Mouse (Mus musculus) central nervous system, embryonic 18 days (tissue): ENCODE results near the gene A030005L19Rik. TPM values are rescaled to one million over a fixed set of nuclear protein-coding genes. Genes with fewer than 3 reads are reported as not detected.

ENCODE experiments used
- polyA plus RNA-seq: library from polyadenylated mRNA; depleted of rRNA; stranded (reverse); fragments of >200 nt; gene quantifications from 2 replicates; pipeline ENCODE4 v1.2.3, GENCODE M21; 2012; rRNA removed

A030005L19Rik gene
- 1.8 and 2.0 TPM in 2 replicates for polyA plus RNA-seq

DNA sequence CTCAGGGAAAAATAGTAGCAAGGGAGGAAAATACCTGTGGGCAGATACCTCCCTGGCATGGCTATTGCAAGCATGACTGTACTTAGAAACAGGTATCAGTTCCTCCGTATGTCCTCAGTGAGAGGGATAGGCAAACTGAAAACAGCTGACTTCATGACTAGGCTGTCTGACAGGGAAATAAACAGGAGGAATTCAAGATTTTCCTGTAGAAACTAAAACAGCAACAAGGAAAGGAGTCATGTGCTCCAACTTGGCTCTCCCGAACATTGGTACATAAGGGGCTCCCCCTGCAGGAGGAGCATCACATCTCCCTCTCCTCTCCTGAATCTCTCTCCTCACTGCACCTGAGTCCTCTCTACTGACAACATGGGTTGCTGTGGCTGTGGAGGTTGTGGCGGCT lies at the start of gene A030005L19Rik:
A030005L19Rik (plus strand) TSS at position 301 of the 400 bp plus-strand sequence.

DNA sequence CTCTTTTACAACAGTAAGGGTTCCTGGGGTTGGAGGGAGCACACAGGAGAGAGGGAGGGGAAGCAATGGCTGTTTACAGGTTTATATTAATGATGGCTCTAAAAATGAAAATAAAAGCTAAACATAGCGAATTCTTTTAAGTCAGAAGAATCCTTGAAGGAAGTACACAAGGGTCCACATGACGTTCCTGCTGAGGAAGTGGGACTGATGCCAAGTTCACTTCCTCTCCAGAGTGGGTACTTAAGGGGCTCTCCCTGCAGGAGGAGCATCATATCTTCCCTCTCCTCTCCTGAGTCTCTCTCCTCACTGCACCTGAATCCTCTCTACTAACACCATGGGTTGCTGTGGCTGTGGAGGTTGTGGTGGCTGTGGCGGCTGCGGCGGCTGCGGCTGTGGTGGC lies 11.5 kb downstream of the A030005L19Rik start, which contains the start of gene A030014E15Rik:
A030014E15Rik (plus strand) TSS at position 268 of the 400 bp plus-strand sequence.

DNA sequence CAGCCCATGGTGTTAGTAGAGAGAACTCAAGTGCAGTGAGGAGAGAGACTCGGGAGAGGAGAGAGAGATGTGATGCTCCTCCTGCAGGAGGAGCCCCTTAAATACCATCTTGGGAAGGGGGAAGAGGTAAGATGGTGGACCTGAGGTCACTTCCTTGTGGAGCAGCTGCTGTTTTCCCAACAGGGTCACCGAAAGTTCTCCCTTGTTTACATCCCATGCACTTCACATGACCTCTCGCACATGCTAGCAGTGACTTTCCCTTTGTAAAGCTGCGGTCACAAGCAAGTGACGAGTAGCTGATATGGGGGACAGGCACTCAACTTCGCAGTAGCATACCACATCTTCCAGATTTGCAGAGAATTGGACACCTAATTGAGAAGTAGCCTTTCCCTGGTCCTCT lies 18.2 kb downstream of the A030005L19Rik start, which contains the start of gene Gm6217:
Gm6217 (minus strand) TSS at position 74 of the 400 bp plus-strand sequence.

DNA sequence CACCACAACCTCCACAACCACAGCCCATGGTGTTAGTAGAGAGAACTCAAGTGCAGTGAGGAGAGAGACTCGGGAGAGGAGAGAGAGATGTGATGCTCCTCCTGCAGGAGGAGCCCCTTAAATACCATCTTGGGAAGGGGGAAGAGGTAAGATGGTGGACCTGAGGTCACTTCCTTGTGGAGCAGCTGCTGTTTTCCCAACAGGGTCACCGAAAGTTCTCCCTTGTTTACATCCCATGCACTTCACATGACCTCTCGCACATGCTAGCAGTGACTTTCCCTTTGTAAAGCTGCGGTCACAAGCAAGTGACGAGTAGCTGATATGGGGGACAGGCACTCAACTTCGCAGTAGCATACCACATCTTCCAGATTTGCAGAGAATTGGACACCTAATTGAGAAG lies 30.2 kb downstream of the A030005L19Rik start, which contains the start of gene A030003K21Rik:
A030003K21Rik (minus strand) TSS at position 94 of the 400 bp plus-strand sequence.

DNA sequence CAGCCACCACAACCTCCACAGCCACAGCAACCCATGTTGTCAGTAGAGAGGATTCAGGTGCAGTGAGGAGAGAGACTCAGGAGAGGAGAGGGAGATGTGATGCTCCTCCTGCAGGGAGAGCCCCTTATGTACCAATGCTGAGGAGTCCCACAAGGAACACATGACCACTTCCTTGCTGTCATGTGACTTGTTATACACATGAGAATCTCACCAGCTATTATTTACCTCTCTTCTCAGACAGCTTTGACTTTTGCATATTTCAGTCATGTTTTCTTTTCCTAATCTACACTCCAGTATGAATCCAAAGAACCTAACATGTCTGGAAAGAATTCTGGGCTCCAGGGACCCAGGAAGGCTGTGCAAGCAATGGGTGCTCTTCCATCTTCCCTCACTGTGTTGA lies 42.8 kb downstream of the A030005L19Rik start, which contains the start of gene Gm7544:
Gm7544 (minus strand) TSS at position 101 of the 400 bp plus-strand sequence.

DNA sequence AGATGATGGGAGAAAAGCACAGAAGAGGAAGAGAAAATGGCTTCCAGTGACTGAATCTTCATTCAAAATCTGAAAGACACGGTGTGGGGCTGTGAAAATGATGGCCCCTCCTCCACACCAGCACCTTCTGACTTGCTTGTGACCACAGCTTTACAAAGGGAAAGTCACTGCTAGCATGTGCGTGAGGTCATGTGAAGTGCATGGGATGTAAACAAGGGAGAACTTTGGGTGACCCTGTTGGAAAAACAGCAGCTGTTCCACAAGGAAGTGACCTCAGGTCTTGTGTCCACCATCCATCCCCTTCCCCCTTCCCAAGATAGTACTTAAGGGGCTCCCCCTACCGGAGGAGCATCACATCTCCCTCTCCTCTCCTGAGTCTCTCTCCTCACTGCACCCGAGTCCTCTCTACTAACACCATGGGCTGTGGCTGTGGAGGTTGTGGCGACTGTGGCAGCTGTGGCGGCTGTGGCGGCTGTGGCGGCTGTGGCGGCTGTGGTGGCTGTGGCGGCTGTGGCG lies 46.8 kb downstream of the A030005L19Rik start, which contains the start of gene Gm47955:
Gm47955 (plus strand) TSS at position 417 of the 516 bp plus-strand sequence.

Other genes with a start within 250 kb of the A030005L19Rik start
- 379 and 394 TPM in 2 replicates for gene Mff, start 188.4 kb upstream of the A030005L19Rik start, polyA plus RNA-seq
- not detected in 2 replicates for gene Tm4sf20, start 144.9 kb upstream of the A030005L19Rik start, polyA plus RNA-seq
- gene Gm47791, start 142.1 kb upstream of the A030005L19Rik start, polyA plus RNA-seq, result not detected in 2 replicates
- 54.6 and 57.5 TPM in 2 replicates for gene Agfg1, start 73.8 kb upstream of the A030005L19Rik start, polyA plus RNA-seq
- gene A030014E15Rik, start 11.6 kb downstream of the A030005L19Rik start, polyA plus RNA-seq, result 0.12 and 0.18 TPM in 2 replicates
- gene Gm6217, start 18.1 kb downstream of the A030005L19Rik start, polyA plus RNA-seq, result not detected in 2 replicates
- gene A030003K21Rik, start 30.1 kb downstream of the A030005L19Rik start, polyA plus RNA-seq, result not detected in 2 replicates
- not detected in 2 replicates for gene Gm7544, start 42.7 kb downstream of the A030005L19Rik start, polyA plus RNA-seq
- not detected in 2 replicates for gene Gm47955, start 47.0 kb downstream of the A030005L19Rik start, polyA plus RNA-seq
- gene Gm47959, start 87.2 kb downstream of the A030005L19Rik start, polyA plus RNA-seq, result not detected in 2 replicates
- gene Slc19a3, start 125.1 kb downstream of the A030005L19Rik start, polyA plus RNA-seq, result 2.0 TPM in 2 replicates
- not detected in 2 replicates for gene Krtap28-10, start 129.2 kb downstream of the A030005L19Rik start, polyA plus RNA-seq
- gene Gm47969, start 131.6 kb downstream of the A030005L19Rik start, polyA plus RNA-seq, result not detected in 2 replicates
- not detected in 2 replicates for gene A030005K14Rik, start 146.1 kb downstream of the A030005L19Rik start, polyA plus RNA-seq
- not detected in 2 replicates for gene Krtap28-13, start 147.6 kb downstream of the A030005L19Rik start, polyA plus RNA-seq
- gene Ccl20, start 203.4 kb downstream of the A030005L19Rik start, polyA plus RNA-seq, result not detected in 2 replicates
- gene Daw1, start 246.4 kb downstream of the A030005L19Rik start, polyA plus RNA-seq, result 3.0 and 5.1 TPM in 2 replicates